Mouse (Mus musculus) bone marrow, adult 2 months (tissue): ENCODE measurements around the gene Ttll3.

Source experiments
- CTCF ChIP-seq: fragments of 200-500 bp; IDR thresholded peaks from 2 replicates; pipeline ENCODE4 v1.5.1; 2011; ENCODE audit warnings: low read length, control low read depth; ENCODE audit not compliant: control insufficient read depth, insufficient read depth
- POLR2A ChIP-seq: fragments of 200-500 bp; IDR thresholded peaks from 2 replicates; pipeline ENCODE4 v1.6.1; 2011; ENCODE audit warnings: low read depth, mild to moderate bottlenecking, control low read depth, low read length, borderline replicate concordance; ENCODE audit not compliant: control insufficient read depth

DNA sequence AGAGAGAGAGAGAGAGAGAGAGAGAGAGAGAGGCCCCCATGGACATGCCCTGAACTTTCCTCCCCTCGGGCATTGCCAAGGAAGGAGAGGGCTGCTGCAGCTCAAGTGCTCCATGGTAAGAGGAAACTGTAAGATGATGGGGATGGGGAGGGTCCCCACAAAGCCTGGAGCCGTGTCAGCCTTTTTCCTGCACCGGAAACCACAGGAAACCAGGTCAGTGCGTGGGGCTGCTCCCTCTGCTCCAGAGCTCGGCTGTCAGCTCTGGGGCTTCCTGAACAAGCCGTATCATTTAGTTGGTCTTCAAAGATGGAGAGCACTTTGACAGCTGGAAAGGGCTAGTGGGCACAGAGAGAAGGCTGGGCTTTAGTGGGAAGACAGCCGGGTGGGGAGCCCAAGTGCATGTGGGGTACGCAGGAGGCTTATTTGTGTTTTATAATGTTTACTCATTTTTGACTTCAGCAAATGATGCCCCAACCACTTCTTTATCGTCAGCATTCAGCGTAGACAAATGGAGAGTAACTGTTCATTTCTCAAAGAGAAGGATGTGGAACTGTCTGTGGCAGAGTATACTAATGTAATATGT, 69.0 kb downstream of the Ttll3 start, which contains the start of gene Il17re:
- TF ChIP-seq POLR2A (no peak), CTCF (no peak)
